Mouse (Mus musculus) megakaryocyte, adult 5-6 weeks (primary cell): Measurements from ENCODE around the gene Gm20388. TPM values are rescaled to one million over a fixed set of nuclear protein-coding genes. Genes with fewer than 3 reads are reported as not detected.

Experiments used
- ATAC-seq: 2 replicates; pipeline ENCODE4 v1.8.0; 2016; ENCODE audit warnings: mild to moderate bottlenecking, inconsistent platforms; ENCODE audit not compliant: poor library complexity, severe bottlenecking
- total RNA-seq, 2 experiments: library from RNA; stranded (forward) in 1 of 2; stranded (reverse) in 1 of 2; fragments of 153-499, 151-499 nt in 1 of 2; fragments of 221-1000, 200-1000 nt in 1 of 2; gene quantifications; 2 replicates each; pipeline versions ENCODE4 v1.2.3 to v1.2.4; 2015 to 2017

Gene Gm20388
- total RNA-seq, 2 experiments from 2014 or later: 7.6 to 15.5 TPM

GRCm38 (mm10) chr8:120399212-120399934, 488.7 kb downstream of the Gm20388 start:
- no peak for ATAC-seq

- ATAC-seq: no peak
Observed at GRCm38 (mm10) chr8:120401216-120401615, 490.6 kb downstream of the Gm20388 start.

GRCm38 (mm10) chr8:120401712-120402111, 491.1 kb downstream of the Gm20388 start:
- ATAC-seq: no peak

DNA sequence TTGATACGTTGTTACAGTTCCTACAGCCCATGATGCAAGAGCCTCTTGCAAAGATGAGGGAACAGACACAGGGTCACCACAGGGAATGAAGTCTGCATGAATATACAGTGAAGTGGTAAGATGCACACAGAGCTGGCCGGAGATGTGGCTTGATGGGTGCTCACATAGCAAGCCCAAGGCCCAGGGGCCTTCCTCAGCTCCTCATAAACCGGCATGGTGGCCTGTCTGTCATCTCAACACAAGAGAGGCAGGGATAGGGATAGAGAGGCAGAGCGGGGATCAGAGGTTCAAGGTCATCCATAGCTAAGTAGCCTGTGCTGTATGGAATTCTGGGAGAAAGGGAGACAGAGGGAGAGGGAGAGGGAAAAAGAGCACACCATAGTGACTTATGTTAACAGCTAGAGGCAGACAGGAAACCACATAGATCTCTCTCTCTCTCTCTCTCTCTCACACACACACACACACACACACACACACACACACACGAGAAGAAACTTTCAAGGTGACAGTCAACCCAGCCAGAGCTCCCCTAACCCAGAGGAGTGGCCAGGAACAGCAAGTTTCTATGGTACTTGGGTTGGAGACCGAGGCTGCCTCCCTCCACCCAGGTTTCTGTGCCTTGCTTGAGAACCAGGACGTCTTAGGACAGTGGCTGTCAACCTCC, 493.1 kb downstream of the Gm20388 start:
- ATAC-seq: no peak

DNA sequence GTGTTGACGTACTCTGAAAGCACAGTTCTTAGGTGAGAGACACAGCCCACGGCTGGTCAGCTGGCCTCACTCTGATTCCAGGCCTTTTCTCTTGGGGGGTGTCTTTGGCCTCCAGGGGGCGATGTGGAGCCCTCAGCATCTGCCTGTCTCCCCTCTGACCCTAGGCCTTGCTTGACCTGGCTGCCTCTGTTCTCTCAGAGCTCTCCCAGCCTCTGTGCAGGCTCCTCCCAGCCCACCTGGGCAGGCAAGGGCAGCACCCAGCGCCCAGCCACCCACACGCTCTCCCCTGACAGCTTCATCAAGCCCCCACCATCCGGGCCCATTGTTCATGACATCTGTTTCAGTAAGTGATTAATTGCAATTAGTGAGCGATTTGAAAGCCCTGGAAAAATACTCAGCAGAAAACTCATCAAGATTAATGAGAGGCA, 494.0 kb downstream of the Gm20388 start:
- ATAC-seq: peak; percentile 62

GRCm38 (mm10) chr8:120406008-120406632, 495.5 kb downstream of the Gm20388 start:
- peak; percentile 78 for ATAC-seq

GRCm38 (mm10) chr8:120407701-120408240, 497.1 kb downstream of the Gm20388 start:
- ATAC-seq: peak; percentile 31

GRCm38 (mm10) chr8:120408241-120409215, 497.9 kb downstream of the Gm20388 start:
- ATAC-seq: no peak

- ATAC-seq: no peak
Observed at GRCm38 (mm10) chr8:120409371-120410013, 498.9 kb downstream of the Gm20388 start.

GRCm38 (mm10) chr8:120411059-120411458, 500.4 kb downstream of the Gm20388 start:
- no peak for ATAC-seq

- ATAC-seq: no peak
Observed at GRCm38 (mm10) chr8:120411862-120412261, 501.2 kb downstream of the Gm20388 start.

DNA sequence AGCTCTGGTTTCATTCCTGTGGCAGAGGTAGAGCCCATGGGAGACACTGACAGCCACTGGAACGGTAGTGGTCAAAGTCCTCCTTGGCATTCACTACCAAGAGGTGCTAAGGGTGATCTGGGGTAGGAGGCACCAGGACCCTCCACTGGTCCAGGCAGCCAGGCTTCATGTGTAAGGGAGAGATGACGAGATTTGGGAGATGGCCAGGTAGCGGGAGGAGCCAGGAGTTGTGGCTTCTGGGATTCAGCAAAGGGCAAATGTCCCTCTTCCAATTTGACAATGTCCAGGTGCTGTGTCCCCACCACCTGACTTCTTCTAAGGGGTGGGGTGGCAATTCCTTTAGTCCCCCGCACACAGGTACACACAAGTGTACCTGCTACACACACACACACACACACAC, 501.7 kb downstream of the Gm20388 start:
- ATAC-seq: no peak

DNA sequence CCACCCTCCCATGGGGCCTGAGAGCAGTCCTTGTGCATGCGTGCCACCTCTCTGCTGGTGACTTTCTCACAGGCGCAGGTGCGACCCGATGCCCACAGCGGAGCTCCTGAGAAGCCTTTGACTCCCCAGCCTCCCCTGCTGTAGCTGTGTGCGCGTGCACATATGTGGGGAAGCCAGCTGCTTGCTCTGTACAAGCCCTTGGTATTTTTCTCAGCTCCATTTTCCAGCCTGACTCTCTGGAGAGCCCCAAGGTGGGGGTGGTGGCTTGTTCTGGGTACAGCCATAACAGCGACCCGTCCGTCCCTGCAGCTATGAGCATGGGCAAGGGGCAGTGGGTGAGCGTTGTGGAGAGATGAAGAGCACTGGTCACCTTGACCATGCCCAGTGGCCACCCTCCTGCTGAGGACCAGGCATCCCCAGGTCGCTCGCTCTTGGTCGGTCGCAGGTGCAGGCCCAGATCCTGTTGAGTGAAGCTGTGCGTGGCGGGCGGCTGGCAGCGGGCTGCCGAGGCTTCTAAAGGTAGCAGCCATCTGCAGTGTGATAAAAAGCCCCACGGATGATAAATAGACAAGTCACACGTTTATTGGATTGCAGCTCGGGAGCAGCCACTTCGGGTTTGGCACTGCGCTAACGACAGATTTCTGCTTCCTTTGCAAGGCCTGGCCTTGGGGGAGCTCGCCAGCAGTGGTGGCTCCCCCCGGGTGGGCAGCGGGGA, 502.4 kb downstream of the Gm20388 start:
- no peak for ATAC-seq

GRCm38 (mm10) chr8:120413626-120413988, 503.0 kb downstream of the Gm20388 start:
- ATAC-seq: no peak

DNA sequence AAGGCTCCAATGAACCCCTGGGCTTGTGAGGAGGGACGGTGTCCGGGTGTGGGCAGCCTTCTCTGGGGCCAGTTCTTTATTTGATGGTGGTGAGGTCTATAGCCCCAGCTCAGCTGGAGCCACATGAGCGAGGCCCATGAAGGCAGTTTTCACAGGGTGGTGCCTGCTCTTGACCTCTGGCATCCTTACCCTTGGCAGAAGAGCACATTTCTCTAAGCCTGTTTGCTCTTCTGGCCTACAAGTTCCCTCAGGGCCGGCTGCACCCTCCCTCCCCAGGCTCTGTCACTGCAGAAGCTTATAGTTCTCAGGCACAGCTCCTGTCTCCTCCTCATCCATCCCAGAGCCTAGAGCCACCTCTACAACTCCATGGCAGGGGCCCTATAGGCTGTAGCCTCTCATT, 503.6 kb downstream of the Gm20388 start:
- no peak for ATAC-seq

GRCm38 (mm10) chr8:120415474-120415873, 504.8 kb downstream of the Gm20388 start:
- no peak for ATAC-seq

- ATAC-seq: no peak
Observed at GRCm38 (mm10) chr8:120416173-120416521, 505.5 kb downstream of the Gm20388 start.

- ATAC-seq: peak; percentile 87
Observed at GRCm38 (mm10) chr8:120416522-120417394, 506.1 kb downstream of the Gm20388 start.
